ENCODE assay signal across 21 mouse cellular contexts in genomic region chr12:12668919-12669318, GRCm38 (mm10).
"Had no signal": no experiment of that assay in that cellular context is flagged by ENCODE, and none has a peak within 500 bp of the region (broad histone marks: within the 10 kb centered on the region; RNA-seq: fewer than 3 reads in every experiment).

No protein-coding gene starts in this region.

- H3K9ac ChIP-seq: limb, embryonic 12.5 days; limb, embryonic 15.5 days; liver, embryonic 12.5 days; liver, embryonic 15.5 days; lung, embryonic 15.5 days; midbrain, embryonic 13.5 days; neural tube, embryonic 12.5 days; neural tube, embryonic 15.5 days had no signal

- H3K27me3 ChIP-seq: limb, embryonic 12.5 days; limb, embryonic 15.5 days; liver, embryonic 12.5 days; liver, embryonic 15.5 days; lung, embryonic 15.5 days; neural tube, embryonic 12.5 days had no signal

- DNase-seq: kidney, postnatal 14 days; kidney, postnatal 4 days; left cerebral cortex, postnatal 4 days; lung, adult 18-20 months; lung, postnatal 10 days; lung, postnatal 36 days; right cerebral cortex, adult 18-20 months; right cerebral cortex, postnatal 14 days; right cerebral cortex, postnatal 4 days; thymus, postnatal 25 days had no signal

- H3K4me1 ChIP-seq: limb, embryonic 12.5 days; liver, embryonic 12.5 days; liver, embryonic 15.5 days; midbrain, embryonic 13.5 days; neural tube, embryonic 12.5 days; neural tube, embryonic 15.5 days had no signal

- H3K27ac ChIP-seq: limb, embryonic 12.5 days; limb, embryonic 15.5 days; liver, embryonic 12.5 days; liver, embryonic 15.5 days; midbrain, embryonic 10.5 days; midbrain, embryonic 13.5 days; neural tube, embryonic 12.5 days; neural tube, embryonic 15.5 days; stomach, postnatal 0 days had no signal

- ATAC-seq: liver, embryonic 12.5 days; midbrain, embryonic 13.5 days had no signal

- H3K4me3 ChIP-seq: limb, embryonic 12.5 days; limb, embryonic 15.5 days; liver, embryonic 12.5 days; liver, embryonic 15.5 days; lung, embryonic 15.5 days; megakaryocyte, embryonic 14.5 days; midbrain, embryonic 10.5 days; midbrain, embryonic 13.5 days; neural tube, embryonic 12.5 days; neural tube, embryonic 15.5 days had no signal

- H3K36me3 ChIP-seq: limb, embryonic 12.5 days; limb, embryonic 15.5 days; liver, embryonic 12.5 days; liver, embryonic 15.5 days; lung, embryonic 15.5 days; midbrain, embryonic 10.5 days; midbrain, embryonic 13.5 days; neural tube, embryonic 12.5 days; neural tube, embryonic 15.5 days had no signal

- H3K9me3 ChIP-seq: limb, embryonic 12.5 days; limb, embryonic 15.5 days; liver, embryonic 12.5 days; liver, embryonic 15.5 days; lung, embryonic 15.5 days; midbrain, embryonic 10.5 days; midbrain, embryonic 13.5 days; neural tube, embryonic 12.5 days; neural tube, embryonic 15.5 days had no signal

- H3K4me2 ChIP-seq: limb, embryonic 12.5 days; limb, embryonic 15.5 days; liver, embryonic 12.5 days; liver, embryonic 15.5 days; lung, embryonic 15.5 days; midbrain, embryonic 13.5 days; neural tube, embryonic 12.5 days; neural tube, embryonic 15.5 days had no signal
